In genomic region chr2:132853051-132853450, GRCm38 (mm10) we compare ENCODE assay signal across 15 mouse cellular contexts.
"Had no signal": no experiment of that assay in that cellular context is flagged by ENCODE, and none has a peak within 500 bp of the region (broad histone marks: within the 10 kb centered on the region; RNA-seq: fewer than 3 reads in every experiment).

No protein-coding gene starts in this region.

- H3K9ac ChIP-seq: neural tube, embryonic 15.5 days; stomach, embryonic 15.5 days had no signal

- H3K9me3 ChIP-seq: neural tube, embryonic 15.5 days; stomach, embryonic 15.5 days had no signal

- H3K27me3 ChIP-seq: neural tube, embryonic 15.5 days; stomach, embryonic 15.5 days had no signal

- H3K36me3 ChIP-seq: stomach, embryonic 15.5 days had no signal

- DNase-seq: retina, postnatal 1 day; right cerebral cortex, adult 18-20 months; right cerebral cortex, postnatal 14 days; right cerebral cortex, postnatal 25 days; right cerebral cortex, postnatal 4 days; spleen, adult 18-20 months; thymus, adult 18-20 months; thymus, adult 2 months; thymus, postnatal 14 days; thymus, postnatal 25 days; thymus, postnatal 36 days; thymus, postnatal 4 days had no signal

- H3K4me3 ChIP-seq: neural tube, embryonic 15.5 days; stomach, embryonic 15.5 days had no signal

- H3K4me2 ChIP-seq: neural tube, embryonic 15.5 days; stomach, embryonic 15.5 days had no signal

- H3K27ac ChIP-seq: neural tube, embryonic 15.5 days; stomach, embryonic 15.5 days; stomach, postnatal 0 days had no signal
